Mouse (Mus musculus) forebrain, embryonic 13.5 days (tissue): Measurements from ENCODE around the gene Dnah11. TPM values are rescaled to one million over a fixed set of nuclear protein-coding genes. Genes with fewer than 3 reads are reported as not detected.

Experiments
- ATAC-seq: fragments of 200-750 bp; cut with Nextera tagmentation; 2 replicates; pipeline ENCODE4 v1.8.0; 2017
- H3K27ac ChIP-seq: fragments of 300-500 bp; sonication (generic); 2 replicates; pipeline ENCODE4 v1.5.1; 2015; ENCODE audit warnings: inconsistent platforms, mild to moderate bottlenecking, moderate library complexity
- H3K27me3 ChIP-seq: fragments of 300-500 bp; sonication (generic); 2 replicates; pipeline ENCODE4 v1.6.1; 2015; ENCODE audit warnings: mild to moderate bottlenecking, inconsistent platforms
- H3K36me3 ChIP-seq: fragments of 300-500 bp; sonication (generic); 2 replicates; pipeline ENCODE4 v1.6.1; 2015; ENCODE audit warnings: mild to moderate bottlenecking, inconsistent platforms; ENCODE audit not compliant: poor library complexity, severe bottlenecking
- H3K4me1 ChIP-seq: fragments of 300-500 bp; sonication (generic); 2 replicates; pipeline ENCODE4 v1.6.1; 2015; ENCODE audit warnings: inconsistent platforms
- H3K4me2 ChIP-seq: fragments of 300-500 bp; sonication (generic); 2 replicates; pipeline ENCODE4 v1.6.1; 2015; ENCODE audit warnings: inconsistent platforms, mild to moderate bottlenecking, moderate library complexity
- H3K4me3 ChIP-seq: fragments of 300-500 bp; sonication (generic); 2 replicates; pipeline ENCODE4 v1.5.1; 2015; ENCODE audit warnings: mild to moderate bottlenecking, inconsistent platforms
- H3K9ac ChIP-seq: fragments of 300-500 bp; sonication (generic); 2 replicates; pipeline ENCODE4 v1.6.1; 2015; ENCODE audit warnings: mild to moderate bottlenecking, inconsistent platforms
- H3K9me3 ChIP-seq: fragments of 300-500 bp; sonication (generic); replicated peaks from 2 replicates; pipeline ENCODE4 v1.6.1; 2016; ENCODE audit warnings: inconsistent platforms
- WGBS: fragments of 180-500 bp; shearing (Covaris S2); methylation state at CpG from one replicate; pipeline ENCODE4 v1.1.7; 2015; 5-methylcytosine and 5-hydroxymethylcytosine counted together
- polyA plus RNA-seq: library from polyadenylated mRNA; unstranded; fragments of >200 nt; fragmentation: Nextera tagmentation; extraction: Ambion mirVana; gene quantifications from 2 replicates; pipeline ENCODE4 v1.2.1, GENCODE M21; 2015

Gene Dnah11
- polyA plus RNA-seq, 1 experiment from 2014 or later, result 0.10 TPM

- H3K36me3 ChIP-seq, result no peaks in the 10 kb centered on the region
- H3K9me3 ChIP-seq, result no peaks in the 10 kb centered on the region
- H3K4me3 ChIP-seq, result no peak overlapping the region
- no peak for ATAC-seq
- H3K9ac ChIP-seq, result no peak overlapping the region
- WGBS, result 87% methylated on average over 3 of the region's 3 CpGs
- H3K4me1 ChIP-seq, result no peaks in the 10 kb centered on the region
- H3K4me2 ChIP-seq, result no peak overlapping the region
- H3K27me3 ChIP-seq, result no peaks in the 10 kb centered on the region
- H3K27ac ChIP-seq, result no peak overlapping the region
Observed at GRCm38 (mm10) chr12:117828350-117828749, 370.5 kb downstream of the Dnah11 start.

Other genes with a start within 250 kb of the Dnah11 start
- gene Sp4, start 102.4 kb upstream of the Dnah11 start, polyA plus RNA-seq, result 20.0 and 21.7 TPM in 2 replicates